Mouse (Mus musculus) heart, postnatal 25 days (tissue): ENCODE results near the gene Sarm1. TPM values are rescaled to one million over a fixed set of nuclear protein-coding genes. Genes with fewer than 3 reads are reported as not detected.

Source experiments
- DNase-seq: peaks from one replicate; pipeline ENCODE4 v3.0.0; 2022; ENCODE audit warnings: low spot score
- intact Hi-C: fragments of 180-260 bp; cut with DNase I; formaldehyde crosslinking; loops from one replicate; pipeline ENCODE4 v1.15.1; 2025
- total RNA-seq, 2 experiments: library from RNA; stranded (reverse); gene quantifications; 2 replicates each; pipeline ENCODE4 v1.2.3; 2021

The Sarm1 gene
- total RNA-seq, 2 experiments from 2014 or later = 0.34 to 0.39 TPM

DNA sequence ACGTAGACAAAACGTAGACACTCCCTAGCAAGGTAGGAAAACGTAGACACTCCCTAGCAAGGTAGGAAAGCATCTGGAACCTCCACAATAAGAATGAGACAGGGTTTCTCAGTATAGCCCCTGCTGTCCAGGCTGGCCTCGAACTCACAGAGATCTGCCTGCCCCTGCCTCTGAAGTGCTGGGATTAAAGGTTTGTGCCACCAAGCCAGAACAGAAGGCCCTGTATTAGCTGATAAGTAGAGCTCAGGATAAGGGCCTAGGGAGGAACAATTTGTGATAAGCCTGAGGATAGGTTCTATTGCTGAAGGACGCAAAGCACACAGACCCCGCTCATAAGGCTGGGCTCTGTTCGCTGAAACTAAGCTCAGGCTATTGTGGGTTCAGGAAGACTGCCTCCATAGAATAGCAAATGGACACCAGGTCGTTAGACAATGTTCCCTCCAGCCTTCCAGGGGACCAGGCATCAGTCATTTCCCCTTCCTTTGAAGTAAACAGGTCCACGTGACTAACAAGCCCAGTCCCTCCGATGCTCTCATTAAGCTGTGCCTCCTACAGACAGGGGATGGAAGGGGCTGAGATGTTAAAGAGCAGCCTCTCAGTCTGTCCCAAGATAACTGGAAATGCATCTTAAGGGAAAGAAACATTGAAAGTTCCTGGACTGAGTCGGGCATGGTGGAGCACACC is 67.2 kb downstream of the Sarm1 start:
- intact Hi-C loops = no loop called here
- no peak for DNase-seq

DNA sequence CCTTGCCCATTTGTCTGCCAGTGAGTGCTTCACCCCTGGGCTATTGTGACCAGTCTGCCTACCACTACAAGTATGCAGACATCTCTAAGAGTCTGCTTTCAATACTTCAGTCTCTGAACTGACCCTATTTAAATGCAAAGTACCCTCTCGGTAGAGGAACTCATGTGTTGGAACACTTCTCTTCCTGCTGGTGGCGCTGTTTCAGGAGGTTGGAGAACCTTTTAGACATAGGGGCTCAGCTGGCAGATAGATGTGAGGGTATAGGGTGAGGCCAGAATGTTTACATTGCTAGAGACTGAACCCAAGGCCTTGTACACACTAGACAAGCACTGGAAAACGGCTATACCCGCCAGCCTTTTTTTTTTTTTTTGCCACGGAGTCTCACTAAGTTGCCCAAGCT is 69.2 kb downstream of the Sarm1 start:
- DNase-seq = no peak
- intact Hi-C loops = no loop called here

DNA sequence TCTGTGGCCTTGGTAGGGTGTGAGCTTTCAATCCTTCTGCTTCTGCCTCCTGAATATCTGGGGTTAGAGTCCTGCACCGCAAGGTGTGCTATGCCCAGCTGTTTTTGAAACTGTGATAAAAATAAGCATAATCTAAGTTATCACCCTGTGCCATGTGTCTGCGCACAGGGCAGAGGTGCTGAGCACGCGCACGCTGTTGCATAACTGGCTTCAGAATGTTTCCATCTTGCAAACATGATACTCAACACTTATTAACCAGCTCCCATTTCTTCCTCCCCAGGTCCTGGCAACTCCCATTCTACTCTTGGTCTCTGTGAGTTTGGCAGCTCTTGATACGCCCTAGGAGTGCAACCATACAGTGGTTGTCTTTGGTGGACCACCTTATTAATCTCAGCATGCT is 69.9 kb downstream of the Sarm1 start:
- intact Hi-C loops = no loop called here
- DNase-seq = no peak

GRCm38 (mm10) chr11:78425572-78425971 is 72.0 kb downstream of the Sarm1 start:
- intact Hi-C loops = no loop called here
- DNase-seq = no peak

GRCm38 (mm10) chr11:78424352-78424751 is 73.2 kb downstream of the Sarm1 start:
- no peak for DNase-seq
- intact Hi-C loops = no loop called here

Other genes with a start within 250 kb of the Sarm1 start
- 100 to 1,000 TPM; 190 to 210 TPM for gene 2610507B11Rik, start 236.0 kb downstream of the Sarm1 start, total RNA-seq
- gene BC030499, start 206.9 kb downstream of the Sarm1 start, total RNA-seq = 1 to 10 TPM in 1 of 2 experiments, under 1 TPM in 1; 0.98 to 1.5 TPM
- gene Spag5, start 196.2 kb downstream of the Sarm1 start, total RNA-seq = under 1 TPM; 0.62 to 0.67 TPM
- under 1 TPM; 0.50 to 0.52 TPM for gene Aldoc, start 174.8 kb downstream of the Sarm1 start, total RNA-seq
- gene Pigs, start 169.3 kb downstream of the Sarm1 start, total RNA-seq = 10 to 100 TPM; 23.0 to 23.6 TPM
- 1 to 10 TPM; 4.2 to 4.6 TPM for gene Unc119, start 154.3 kb downstream of the Sarm1 start, total RNA-seq
- not detected for gene Foxn1, start 111.2 kb downstream of the Sarm1 start, total RNA-seq
- gene Slc13a2, start 75.5 kb downstream of the Sarm1 start, total RNA-seq = not detected
- 1 to 10 TPM; 1.4 to 2.3 TPM for gene Slc46a1, start 32.1 kb downstream of the Sarm1 start, total RNA-seq
- gene Vtn, start 1.3 kb upstream of the Sarm1 start, total RNA-seq = 10 to 100 TPM; 22.0 to 25.7 TPM
- not detected for gene Sebox, start 5.7 kb upstream of the Sarm1 start, total RNA-seq
- 10 to 100 TPM; 10.5 to 10.8 TPM for gene Tmem199, start 14.4 kb upstream of the Sarm1 start, total RNA-seq
- 100 to 1,000 TPM; 152 to 154 TPM for gene Poldip2, start 14.4 kb upstream of the Sarm1 start, total RNA-seq
- gene Tnfaip1, start 38.6 kb upstream of the Sarm1 start, total RNA-seq = 10 to 100 TPM; 39.1 to 41.9 TPM
- gene Ift20, start 38.6 kb upstream of the Sarm1 start, total RNA-seq = 10 to 100 TPM; 39.0 to 45.5 TPM
- 1 to 10 TPM; 5.3 to 5.5 TPM for gene Tmem97, start 53.0 kb upstream of the Sarm1 start, total RNA-seq
- gene Nlk, start 199.6 kb upstream of the Sarm1 start, total RNA-seq = 10 to 100 TPM; 12.4 to 13.3 TPM